Mouse (Mus musculus): ENCODE data around the gene Abcb9. TPM values are rescaled to one million over a fixed set of nuclear protein-coding genes. Genes with fewer than 3 reads are reported as not detected.

The Abcb9 gene
- polyA plus RNA-seq, 1 experiment = 0.90 TPM

DNA sequence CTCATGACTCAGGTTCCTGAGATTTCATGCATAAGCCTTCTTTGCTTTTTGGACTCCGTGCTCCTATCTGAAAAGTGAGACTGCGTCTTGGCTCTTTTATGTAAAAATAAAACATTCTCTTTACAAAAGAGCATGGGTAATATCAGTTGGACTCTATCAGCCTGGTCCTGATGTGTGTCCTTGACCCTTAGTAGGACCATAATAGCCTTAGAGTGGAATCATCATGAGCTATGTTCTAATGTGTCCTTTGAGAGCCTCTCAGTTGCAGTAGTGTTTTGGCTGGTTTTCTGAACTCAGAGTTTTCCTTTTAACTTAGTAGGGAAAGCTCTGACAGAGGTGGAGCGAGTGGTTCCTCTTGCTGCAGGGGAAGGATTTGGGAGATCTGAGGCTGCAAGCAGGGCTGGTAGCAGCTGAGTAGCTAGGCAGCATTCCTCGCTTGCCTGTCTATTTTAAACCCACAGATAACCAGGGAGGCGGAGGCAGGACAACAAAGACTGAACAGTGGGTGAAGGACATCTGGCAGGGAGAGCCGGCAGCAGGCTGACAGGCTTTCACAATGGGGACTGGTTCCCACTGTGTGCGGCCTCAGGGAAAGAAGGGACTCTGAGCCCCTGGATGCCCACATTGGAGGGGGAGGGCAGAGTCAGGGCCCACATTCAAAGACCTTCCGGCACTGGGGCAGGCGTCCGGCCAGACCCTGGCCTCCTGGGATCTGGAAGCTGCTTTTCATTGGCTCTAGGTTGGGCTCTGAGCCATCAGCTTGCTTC is 52.2 kb downstream of the Abcb9 start:
- Histone ChIP-seq H3K79me2 (ENCODE audit: control insufficient read depth, insufficient read depth) (no peaks in the 10 kb centered on the region), H3K4me2 (ENCODE audit: low read depth) (peak overlapping the region; percentile 24), H3K4me3 (no peak overlapping the region), H3ac (ENCODE audit: control insufficient read depth, insufficient read length) (no peak overlapping the region), H3K27me3 (ENCODE audit: control insufficient read depth, insufficient read depth, insufficient read length) (no peaks in the 10 kb centered on the region), H3K36me3 (ENCODE audit: control insufficient read depth, insufficient read depth) (no peaks in the 10 kb centered on the region)
- TF ChIP-seq POLR2A (IDR thresholded peaks at IDR 0.05; ENCODE audit: insufficient read length, low read depth) = no peak
- TF ChIP-seq MAX (IDR thresholded peaks at IDR 0.05; ENCODE audit: low read depth) = no peak
- TF ChIP-seq REST (IDR thresholded peaks at IDR 0.05; ENCODE audit: insufficient read depth, insufficient read length) = no peak
- TF ChIP-seq SRF (IDR thresholded peaks at IDR 0.05; ENCODE audit: control insufficient read depth, insufficient read length, low read depth) = no peak
- TF ChIP-seq POLR2AphosphoS2 (IDR thresholded peaks at IDR 0.05; ENCODE audit: insufficient read length, low read depth) = no peak
- no peak for TF ChIP-seq TCF3 (IDR thresholded peaks at IDR 0.05; ENCODE audit: insufficient read length, low read depth)
- TF ChIP-seq USF1 (IDR thresholded peaks at IDR 0.05; ENCODE audit: low read depth) = no peak
- no peak for TF ChIP-seq CEBPB (IDR thresholded peaks at IDR 0.05; ENCODE audit: insufficient read depth, poor library complexity, severe bottlenecking)
- no peak for TF ChIP-seq E2F4 (IDR thresholded peaks at IDR 0.05; ENCODE audit: insufficient read depth)
- peak in 1 of 3 experiments; percentile 44 for TF ChIP-seq MYOG (IDR thresholded peaks at IDR 0.05; ENCODE audit: control insufficient read depth in 1 of 3, insufficient read depth in 1 of 3, insufficient read length in 2 of 3, low read depth in 2 of 3)
- peak; percentile 20 to 56 (median 37) for TF ChIP-seq MYOD1 (IDR thresholded peaks at IDR 0.05; ENCODE audit: control insufficient read depth in 1 of 3, insufficient read length in 2 of 3, low read depth in 2 of 3)

DNA sequence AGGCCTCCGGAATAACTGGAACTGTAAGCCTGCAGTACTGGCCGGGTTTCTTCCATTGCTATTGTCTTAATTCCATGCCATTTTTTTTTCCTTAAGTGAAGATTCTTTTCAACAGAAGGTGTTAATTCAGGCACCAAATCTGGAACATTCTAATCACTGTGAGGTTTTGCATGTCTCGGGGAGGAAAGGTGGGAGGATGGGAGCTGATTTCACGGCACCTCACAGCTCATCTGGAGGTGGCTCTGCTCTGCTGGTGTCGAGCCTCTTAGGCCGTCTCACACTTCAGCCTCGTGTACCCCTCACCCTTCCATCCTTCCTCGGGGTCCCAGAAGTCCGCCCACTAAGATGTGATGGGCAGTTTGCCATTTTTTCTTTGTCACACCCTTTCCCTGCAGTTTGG is 54.5 kb downstream of the Abcb9 start:
- Histone ChIP-seq H3ac (ENCODE audit: control insufficient read depth, insufficient read length) (no peak overlapping the region), H3K27me3 (ENCODE audit: control insufficient read depth, insufficient read depth, insufficient read length) (no peaks in the 10 kb centered on the region), H3K36me3 (ENCODE audit: control insufficient read depth, insufficient read depth) (no peaks in the 10 kb centered on the region), H3K4me2 (ENCODE audit: low read depth) (no peak overlapping the region), H3K4me3 (no peak overlapping the region), H3K79me2 (ENCODE audit: control insufficient read depth, insufficient read depth) (no peaks in the 10 kb centered on the region)
- TF ChIP-seq TCF12 (IDR thresholded peaks at IDR 0.05; ENCODE audit: insufficient read depth, poor library complexity, severe bottlenecking) = no peak
- no peak for TF ChIP-seq CEBPB (IDR thresholded peaks at IDR 0.05; ENCODE audit: insufficient read depth, poor library complexity, severe bottlenecking)

DNA sequence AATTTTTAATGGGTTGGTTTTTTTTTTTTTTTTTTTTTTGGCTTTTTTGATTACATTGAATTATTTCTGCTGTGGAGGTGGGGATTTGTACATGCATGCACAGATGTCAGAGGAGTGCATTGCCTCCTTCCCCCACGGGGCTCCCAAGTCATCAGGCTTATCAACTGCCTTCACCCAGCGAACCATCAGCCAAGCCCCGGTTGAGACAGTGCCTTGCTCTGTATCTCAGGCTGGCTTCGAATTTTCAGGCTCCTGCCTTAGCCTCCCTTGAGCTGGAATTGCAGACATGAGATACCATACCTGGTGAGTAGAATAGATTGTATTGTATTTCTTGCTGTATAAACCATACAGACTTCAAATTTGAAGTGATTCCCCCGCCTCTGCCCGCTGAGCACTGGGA is 56.0 kb downstream of the Abcb9 start:
- no peak overlapping the region for H3K4me2 ChIP-seq (ENCODE audit: low read depth)
- no peak overlapping the region for H3K4me3 ChIP-seq
- no peaks in the 10 kb centered on the region for H3K79me2 ChIP-seq (ENCODE audit: control insufficient read depth, insufficient read depth)
- no peaks in the 10 kb centered on the region for H3K36me3 ChIP-seq (ENCODE audit: control insufficient read depth, insufficient read depth)
- no peaks in the 10 kb centered on the region for H3K27me3 ChIP-seq (ENCODE audit: control insufficient read depth, insufficient read depth, insufficient read length)
- H3ac ChIP-seq (ENCODE audit: control insufficient read depth, insufficient read length) = no peak overlapping the region
- TF ChIP-seq MYOG (IDR thresholded peaks at IDR 0.05; ENCODE audit: control insufficient read depth in 1 of 3, insufficient read depth in 1 of 3, insufficient read length in 2 of 3, low read depth in 2 of 3) = no peak
- TF ChIP-seq CEBPB (IDR thresholded peaks at IDR 0.05; ENCODE audit: insufficient read depth, poor library complexity, severe bottlenecking) = no peak
- TF ChIP-seq E2F4 (IDR thresholded peaks at IDR 0.05; ENCODE audit: insufficient read depth) = no peak
- TF ChIP-seq TCF12 (IDR thresholded peaks at IDR 0.05; ENCODE audit: insufficient read depth, poor library complexity, severe bottlenecking) = no peak

DNA sequence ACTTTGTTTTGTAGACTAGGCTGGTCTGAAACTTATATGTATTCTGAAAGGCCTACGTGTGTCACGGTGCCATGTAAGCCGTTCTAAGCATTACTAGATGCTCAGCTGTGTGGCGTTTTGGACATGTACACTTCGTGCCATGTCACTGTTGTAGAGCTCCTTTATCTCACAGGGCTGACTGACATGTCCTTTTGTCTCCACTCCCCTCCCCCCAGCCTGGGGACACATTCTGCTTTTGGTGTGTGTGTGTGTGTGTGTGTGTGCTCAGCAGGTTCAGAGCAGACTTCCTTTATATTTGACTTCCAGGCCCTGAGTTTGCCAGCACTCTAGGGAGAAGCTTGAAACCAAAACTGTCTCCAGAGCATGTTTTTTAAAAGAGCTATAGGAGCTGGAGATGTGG is 58.8 kb downstream of the Abcb9 start:
- Histone ChIP-seq H3K4me3 (no peak overlapping the region), H3K36me3 (ENCODE audit: control insufficient read depth, insufficient read depth) (no peaks in the 10 kb centered on the region), H3K4me2 (ENCODE audit: low read depth) (no peak overlapping the region), H3K79me2 (ENCODE audit: control insufficient read depth, insufficient read depth) (peaks cover under 1% of the 10 kb centered on the region), H3ac (ENCODE audit: control insufficient read depth, insufficient read length) (no peak overlapping the region), H3K27me3 (ENCODE audit: control insufficient read depth, insufficient read depth, insufficient read length) (no peaks in the 10 kb centered on the region)
- TF ChIP-seq USF1 (IDR thresholded peaks at IDR 0.05; ENCODE audit: low read depth) (no peak), CEBPB (IDR thresholded peaks at IDR 0.05; ENCODE audit: insufficient read depth, poor library complexity, severe bottlenecking) (no peak), E2F4 (IDR thresholded peaks at IDR 0.05; ENCODE audit: insufficient read depth) (no peak), REST (IDR thresholded peaks at IDR 0.05; ENCODE audit: insufficient read depth, insufficient read length) (no peak), POLR2A (IDR thresholded peaks at IDR 0.05; ENCODE audit: insufficient read length, low read depth) (no peak), SRF (IDR thresholded peaks at IDR 0.05; ENCODE audit: control insufficient read depth, insufficient read length, low read depth) (no peak), POLR2AphosphoS2 (IDR thresholded peaks at IDR 0.05; ENCODE audit: insufficient read length, low read depth) (no peak), MAX (IDR thresholded peaks at IDR 0.05; ENCODE audit: low read depth) (no peak), MYOG (IDR thresholded peaks at IDR 0.05; ENCODE audit: control insufficient read depth in 1 of 3, insufficient read depth in 1 of 3, insufficient read length in 2 of 3, low read depth in 2 of 3) (no peak), MYOD1 (IDR thresholded peaks at IDR 0.05; ENCODE audit: control insufficient read depth in 1 of 3, insufficient read length in 2 of 3, low read depth in 2 of 3) (no peak), TCF3 (IDR thresholded peaks at IDR 0.05; ENCODE audit: insufficient read length, low read depth) (no peak), TCF12 (IDR thresholded peaks at IDR 0.05; ENCODE audit: insufficient read depth, poor library complexity, severe bottlenecking) (no peak)

DNA sequence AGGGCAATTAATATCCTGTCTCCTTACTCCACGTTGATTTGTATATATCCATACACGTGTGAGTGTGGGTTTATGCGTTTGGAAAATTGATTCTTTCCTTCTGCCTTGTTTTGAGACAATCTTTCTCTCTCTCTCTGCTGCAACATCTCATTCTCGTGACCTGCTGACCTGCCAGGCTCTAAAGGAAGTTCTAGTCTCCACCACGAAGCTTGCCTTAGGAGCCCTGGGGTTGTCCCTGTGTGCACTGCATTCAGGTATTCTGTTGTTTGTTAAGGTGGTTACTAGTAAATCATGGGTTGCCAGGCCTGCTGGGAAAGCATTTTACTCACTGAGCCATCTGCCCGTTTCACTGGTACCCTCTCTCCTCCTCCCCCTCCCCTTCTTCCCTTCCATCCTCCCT is 59.3 kb downstream of the Abcb9 start:
- no peak for TF ChIP-seq CEBPB (IDR thresholded peaks at IDR 0.05; ENCODE audit: insufficient read depth, poor library complexity, severe bottlenecking)
- no peak for TF ChIP-seq SRF (IDR thresholded peaks at IDR 0.05; ENCODE audit: control insufficient read depth, insufficient read length, low read depth)
- no peak for TF ChIP-seq TCF12 (IDR thresholded peaks at IDR 0.05; ENCODE audit: insufficient read depth, poor library complexity, severe bottlenecking)
- no peak overlapping the region for H3K4me3 ChIP-seq
- H3K4me2 ChIP-seq (ENCODE audit: low read depth) = no peak overlapping the region
- H3K27me3 ChIP-seq (ENCODE audit: control insufficient read depth, insufficient read depth, insufficient read length) = no peaks in the 10 kb centered on the region
- no peak overlapping the region for H3ac ChIP-seq (ENCODE audit: control insufficient read depth, insufficient read length)
- no peaks in the 10 kb centered on the region for H3K36me3 ChIP-seq (ENCODE audit: control insufficient read depth, insufficient read depth)
- H3K79me2 ChIP-seq (ENCODE audit: control insufficient read depth, insufficient read depth) = peaks cover 6% of the 10 kb centered on the region
